Mouse (Mus musculus) intestine, embryonic 14.5 days (tissue): ENCODE measurements around the gene Rrp15. TPM values are rescaled to one million over a fixed set of nuclear protein-coding genes. Genes with fewer than 3 reads are reported as not detected.

Experiments
- ATAC-seq: fragments of 200-750 bp; cut with Nextera tagmentation; replicated peaks from 2 replicates; pipeline ENCODE4 v1.8.0; 2017; ENCODE audit warnings: low read depth, moderate number of reproducible peaks, moderate TSS enrichment, moderate library complexity; ENCODE audit not compliant: low FRiP score, low TSS enrichment
- DNase-seq: peaks from one replicate; pipeline ENCODE4 v3.0.0-alpha.2; 2018; ENCODE audit warnings: low spot score
- H3K27ac ChIP-seq: fragments of 300-500 bp; sonication (generic); 2 replicates; pipeline ENCODE4 v1.5.1; 2014; ENCODE audit warnings: low read depth, mild to moderate bottlenecking, control low read depth
- H3K27me3 ChIP-seq: fragments of 300-500 bp; sonication (generic); replicated peaks from 2 replicates; pipeline ENCODE4 v1.6.1; 2014; ENCODE audit warnings: low read length, control low read depth; ENCODE audit not compliant: control insufficient read depth, insufficient read depth
- H3K36me3 ChIP-seq: fragments of 300-500 bp; sonication (generic); 2 replicates; pipeline ENCODE4 v1.6.1; 2014; ENCODE audit warnings: low read length, control low read depth; ENCODE audit not compliant: control insufficient read depth, insufficient read depth
- H3K4me1 ChIP-seq: fragments of 300-500 bp; sonication (generic); replicated peaks from 2 replicates; pipeline ENCODE4 v1.6.1; 2014; ENCODE audit warnings: low read length, control low read depth, mixed read lengths; ENCODE audit not compliant: control insufficient read depth, insufficient read depth
- H3K4me2 ChIP-seq: fragments of 300-500 bp; sonication (generic); 2 replicates; pipeline ENCODE4 v1.6.1; 2014; ENCODE audit warnings: low read length
- H3K4me3 ChIP-seq: fragments of 300-500 bp; sonication (generic); 2 replicates; pipeline ENCODE4 v1.5.1; 2014; ENCODE audit warnings: low read depth, low read length, control low read depth, mixed read lengths
- H3K9ac ChIP-seq: fragments of 300-500 bp; sonication (generic); 2 replicates; pipeline ENCODE4 v1.6.1; 2014; ENCODE audit warnings: mild to moderate bottlenecking, low read length
- H3K9me3 ChIP-seq: fragments of 300-500 bp; sonication (generic); 2 replicates; pipeline ENCODE4 v1.6.1; 2016; ENCODE audit warnings: low read length, control low read depth; ENCODE audit not compliant: control insufficient read depth
- WGBS: fragments of 180-500 bp; shearing (Covaris S2); extraction: QIAGEN DNeasy Blood & Tissue Kit; methylation state at CpG from one replicate; pipeline ENCODE4 v1.1.7; 2014; 5-methylcytosine and 5-hydroxymethylcytosine counted together
- polyA plus RNA-seq: library from polyadenylated mRNA; unstranded; fragments of >200 nt; fragmentation: Nextera tagmentation; extraction: Ambion mirVana; gene quantifications from 2 replicates; pipeline ENCODE4 v1.2.1, GENCODE M21; 2014

Rrp15 gene
- polyA plus RNA-seq, 1 experiment from 2014 or later = 76.4 TPM

GRCm38 (mm10) chr1:186674621-186675020 is 74.5 kb downstream of the Rrp15 start:
- H3K27ac ChIP-seq = no peak overlapping the region
- WGBS = 65% methylated on average over 3 of the region's 3 CpGs
- ATAC-seq (no peak), DNase-seq (no peak)
- H3K4me1 ChIP-seq = no peaks in the 10 kb centered on the region
- no peaks in the 10 kb centered on the region for H3K36me3 ChIP-seq
- no peak overlapping the region for H3K4me2 ChIP-seq
- H3K9me3 ChIP-seq = no peaks in the 10 kb centered on the region
- no peak overlapping the region for H3K9ac ChIP-seq
- no peaks in the 10 kb centered on the region for H3K27me3 ChIP-seq
- no peak overlapping the region for H3K4me3 ChIP-seq

GRCm38 (mm10) chr1:186673166-186673565 is 76.0 kb downstream of the Rrp15 start:
- Histone ChIP-seq H3K27me3 (no peaks in the 10 kb centered on the region), H3K36me3 (no peaks in the 10 kb centered on the region), H3K4me1 (no peaks in the 10 kb centered on the region), H3K9ac (no peak overlapping the region), H3K4me2 (no peak overlapping the region), H3K27ac (no peak overlapping the region), H3K9me3 (no peaks in the 10 kb centered on the region), H3K4me3 (no peak overlapping the region)
- 91% methylated on average over 4 of the region's 4 CpGs for WGBS
- no peak for ATAC-seq
- no peak for DNase-seq

Other genes starting within 250 kb of the Rrp15 start
- gene Tgfb2, start 43.4 kb downstream of the Rrp15 start, polyA plus RNA-seq = 21.5 and 26.2 TPM in 2 replicates
- gene D1Pas1, start 218.1 kb upstream of the Rrp15 start, polyA plus RNA-seq = 0.11 and 0.12 TPM in 2 replicates